Mouse (Mus musculus) left cerebral cortex, adult 2 months (tissue): Measurements from ENCODE around the gene 2010315B03Rik. TPM values are rescaled to one million over a fixed set of nuclear protein-coding genes. Genes with fewer than 3 reads are reported as not detected.
"Not testable (repeated sequence)": the region's sequence is repeated elsewhere in the genome, so short reads cannot be mapped to it uniquely, and the experiment has no call there.

Experiments
- DNase-seq, 2 experiments: peaks; one replicate each; pipeline ENCODE4 v3.0.0; 2021 to 2022; ENCODE audit warnings: low spot score in 2 of 2, mixed read lengths in 1 of 2; ENCODE audit errors: extremely low spot score in 1 of 2
- H3K27ac ChIP-seq: fragments of 200-600 bp; 2 replicates; pipeline ENCODE4 v1.8.1; 2022
- H3K4me3 ChIP-seq: fragments of 200-600 bp; 2 replicates; pipeline ENCODE4 v1.8.1; 2022
- CTCF ChIP-seq: fragments of 200-600 bp; IDR thresholded peaks from 2 replicates; pipeline ENCODE4 v1.8.1; 2022; ENCODE audit warnings: antibody characterized with exemption, mild to moderate bottlenecking, moderate library complexity
- intact Hi-C: fragments of 180-260 bp; cut with DNase I; formaldehyde crosslinking; loops from one replicate; pipeline ENCODE4 v1.15.1; 2025
- total RNA-seq, 2 experiments: library from RNA; stranded (reverse); gene quantifications; 2 replicates each; pipeline ENCODE4 v1.2.3; 2021

Gene 2010315B03Rik
- total RNA-seq, 2 experiments from 2014 or later, result 17.7 to 19.2 TPM

DNA sequence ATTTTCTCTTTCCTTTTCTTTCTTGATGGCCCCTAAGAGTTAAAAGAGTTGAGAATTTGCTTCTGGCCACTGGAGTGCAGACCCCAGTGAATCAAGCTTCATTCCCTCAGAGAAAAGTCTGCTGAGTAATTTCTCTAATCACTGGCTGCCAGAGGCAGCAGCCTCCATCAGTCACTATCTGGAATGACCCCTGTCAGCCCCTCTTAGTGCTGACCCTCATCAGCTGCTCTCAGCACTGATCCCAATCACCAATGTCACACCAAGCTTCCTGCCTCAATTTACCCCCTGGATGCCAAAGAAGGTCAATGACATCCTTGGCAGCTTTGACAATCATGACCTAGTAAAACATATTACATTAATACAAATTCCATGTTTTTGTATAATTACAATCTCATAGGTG is 45.0 kb downstream of the 2010315B03Rik start:
- Histone ChIP-seq H3K4me3 (no peak overlapping the region), H3K27ac (no peak overlapping the region)
- intact Hi-C loops, result no loop called here
- TF ChIP-seq CTCF, result no peak
- no peak for DNase-seq

DNA sequence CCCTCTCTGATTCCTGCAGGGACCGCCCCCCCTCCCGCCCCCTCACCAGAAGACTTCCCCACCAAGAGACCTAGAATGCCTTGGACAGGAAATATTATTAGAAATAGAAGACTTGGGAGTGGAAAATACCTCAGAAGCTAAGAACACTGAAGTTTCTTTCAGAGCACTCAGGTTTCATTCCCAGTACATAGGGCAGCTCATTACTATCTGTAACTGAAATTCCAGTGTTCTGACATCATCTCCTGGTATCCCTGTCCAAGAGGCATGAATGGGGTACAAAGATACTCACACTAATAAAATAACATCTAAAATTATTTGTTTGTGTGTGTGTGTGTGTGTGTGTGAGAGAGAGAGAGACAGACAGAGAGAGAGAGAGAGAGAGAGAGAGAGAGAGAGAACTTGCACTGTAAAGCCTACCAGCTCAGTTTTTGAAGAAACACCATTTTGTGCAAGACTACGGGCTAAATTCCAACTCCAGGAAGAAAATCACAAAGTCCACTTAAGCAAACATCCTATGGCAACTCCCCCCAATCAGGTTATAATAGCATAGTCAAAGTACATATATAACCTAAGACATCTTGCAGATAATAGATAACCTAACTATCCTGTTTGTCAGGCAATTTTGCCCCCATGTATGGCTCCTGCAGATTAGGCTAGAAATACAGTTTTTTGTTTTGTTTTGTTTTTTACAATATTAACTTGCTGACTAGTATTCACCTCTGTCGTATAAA is 49.3 kb downstream of the 2010315B03Rik start:
- DNase-seq, result no peak
- intact Hi-C loops, result no loop called here
- no peak for TF ChIP-seq CTCF
- no peak overlapping the region for H3K4me3 ChIP-seq
- no peak overlapping the region for H3K27ac ChIP-seq

DNA sequence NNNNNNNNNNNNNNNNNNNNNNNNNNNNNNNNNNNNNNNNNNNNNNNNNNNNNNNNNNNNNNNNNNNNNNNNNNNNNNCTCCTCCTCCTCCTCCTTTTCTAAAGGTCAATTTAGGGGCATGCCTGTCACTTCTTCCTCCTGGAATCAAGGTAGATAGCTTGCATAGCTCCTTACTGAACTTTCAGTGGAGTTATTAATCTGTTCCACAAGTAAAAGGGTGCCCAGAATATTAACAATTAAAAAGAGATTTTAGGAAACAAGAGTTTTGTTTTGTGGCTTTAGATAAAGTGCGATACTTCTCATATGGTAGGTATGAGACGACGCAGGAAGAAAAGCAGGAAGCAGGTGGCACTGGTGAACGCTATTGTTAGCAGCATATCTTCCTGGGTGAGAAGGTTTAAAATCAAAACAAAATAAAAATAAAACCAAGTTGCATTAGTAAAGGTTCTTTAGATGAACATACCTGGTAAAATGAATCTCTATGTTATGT is 54.4 kb downstream of the 2010315B03Rik start:
- Histone ChIP-seq H3K27ac (no peak overlapping the region), H3K4me3 (no peak overlapping the region)
- DNase-seq, result no peak
- intact Hi-C loops, result no loop called here
- TF ChIP-seq CTCF, result no peak

DNA sequence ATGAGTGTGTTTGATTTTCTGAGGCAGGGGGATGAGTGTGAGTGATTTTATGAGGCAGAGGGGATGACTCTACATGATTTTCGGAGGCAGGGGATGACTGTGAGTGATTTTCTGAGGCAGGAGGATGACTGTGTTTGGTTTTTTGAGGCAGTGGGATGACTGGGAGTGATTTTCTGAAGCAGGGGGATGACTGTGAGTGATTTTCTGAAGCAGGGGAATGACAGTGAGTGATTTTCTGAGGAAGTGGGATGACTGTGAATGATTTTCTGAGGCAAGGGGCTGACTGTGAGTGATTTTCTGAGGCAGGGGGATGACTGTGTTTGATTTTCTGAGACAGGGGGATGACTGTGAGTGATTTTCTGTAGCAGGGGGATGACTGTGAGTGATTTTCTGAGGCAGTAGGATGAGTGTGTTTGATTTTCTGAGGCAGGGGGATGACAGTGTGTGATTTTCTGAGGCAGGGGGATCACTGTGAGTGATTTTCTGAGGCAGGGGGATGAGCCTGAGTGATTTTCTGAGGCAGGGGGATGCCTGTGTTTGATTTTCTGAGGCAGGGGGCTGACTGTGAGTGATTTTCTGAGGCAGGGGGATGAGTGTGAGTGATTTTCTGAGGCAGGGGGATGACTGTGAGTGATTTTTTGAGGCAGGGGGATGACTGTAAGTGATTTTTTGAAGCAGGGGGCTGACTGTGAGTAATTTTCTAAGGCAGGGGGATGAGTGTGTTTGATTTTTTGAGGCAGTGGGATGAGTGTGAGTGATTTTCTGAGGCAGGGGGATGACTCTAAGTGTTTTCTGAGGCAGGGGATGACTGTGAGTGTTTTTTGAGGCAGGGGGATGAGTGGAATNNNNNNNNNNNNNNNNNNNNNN is 55.1 kb downstream of the 2010315B03Rik start:
- no peak for TF ChIP-seq CTCF
- no peak overlapping the region for H3K4me3 ChIP-seq
- H3K27ac ChIP-seq, result no peak overlapping the region
- intact Hi-C loops, result no loop called here
- no peak for DNase-seq

DNA sequence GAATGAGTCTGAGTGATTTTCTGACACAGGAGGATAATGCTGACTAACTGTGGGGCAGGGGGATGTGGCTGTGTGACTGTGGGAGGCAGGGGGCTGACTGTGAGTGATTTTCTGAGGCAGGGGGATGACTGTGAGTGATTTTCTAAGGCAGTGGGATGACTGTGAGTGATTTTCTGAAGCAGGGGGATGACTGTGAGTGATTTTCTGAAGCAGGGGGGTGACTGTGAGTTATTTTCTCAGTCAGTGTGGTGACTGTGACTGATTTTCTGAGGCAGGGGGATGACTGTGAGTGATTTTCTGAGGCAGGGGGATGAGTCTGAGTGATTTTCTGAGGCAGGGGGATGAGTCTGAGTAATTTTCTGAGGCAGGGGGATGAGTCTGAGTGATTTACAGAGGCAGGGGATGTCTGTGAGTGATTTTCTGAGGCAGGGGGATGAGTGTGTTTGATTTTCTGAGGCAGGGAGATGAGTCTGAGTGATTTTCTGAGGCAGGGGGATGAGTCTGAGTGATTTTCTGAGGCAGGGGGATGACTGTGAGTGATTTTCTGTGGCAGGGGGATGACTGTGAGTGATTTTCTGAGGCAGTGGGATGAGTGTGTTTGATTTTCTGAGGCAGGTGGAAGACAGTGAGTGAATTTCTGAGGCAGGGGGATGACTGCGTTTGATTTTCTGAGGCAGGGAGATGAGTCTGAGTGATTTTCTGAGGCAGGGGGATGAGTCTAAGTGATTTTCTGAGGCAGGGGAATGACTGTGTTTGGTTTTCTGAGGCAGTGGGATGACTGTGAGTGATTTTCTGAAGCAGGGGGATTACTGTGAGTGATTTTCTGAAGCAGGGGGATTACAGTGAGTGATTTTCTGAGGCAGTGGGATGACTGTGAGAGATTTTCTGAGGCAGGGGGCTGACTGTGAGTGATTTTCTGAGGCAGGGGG is 56.0 kb downstream of the 2010315B03Rik start:
- H3K4me3 ChIP-seq, H3K27ac ChIP-seq, intact Hi-C loops, DNase-seq: not testable (repeated sequence)

DNA sequence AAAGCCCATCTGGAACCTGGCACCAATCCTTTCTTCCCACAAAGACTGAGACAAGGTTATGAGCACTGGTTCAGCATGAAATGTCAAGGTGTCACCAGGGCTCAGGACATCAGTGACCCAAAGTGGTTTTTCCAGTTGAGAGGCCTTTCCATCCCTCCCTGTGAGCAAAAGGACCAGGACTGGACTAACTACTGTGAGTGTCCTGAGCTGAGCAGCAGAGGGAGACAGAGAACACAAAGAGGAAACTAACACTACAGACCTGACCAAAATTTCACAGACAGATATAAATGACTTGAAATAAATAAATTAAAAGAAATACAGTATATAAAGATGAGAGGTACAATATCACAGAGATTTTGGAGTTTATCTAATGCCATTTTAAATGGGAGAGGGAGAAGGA is 61.1 kb downstream of the 2010315B03Rik start:
- intact Hi-C loops, result no loop called here
- DNase-seq, result no peak
- Histone ChIP-seq H3K4me3 (no peak overlapping the region), H3K27ac (no peak overlapping the region)
- peak; percentile 43 for TF ChIP-seq CTCF

Other genes with a start within 250 kb of the 2010315B03Rik start
- under 1 TPM in 1 of 2 experiments, not detected in 1; 0.23 TPM for gene Ccr2, start 210.7 kb downstream of the 2010315B03Rik start, total RNA-seq
- 1 to 10 TPM; 3.3 to 5.0 TPM for gene Ccr5, start 191.2 kb downstream of the 2010315B03Rik start, total RNA-seq
- 100 to 1,000 TPM in 1 of 2 experiments, 10 to 100 TPM in 1; 98.9 to 106 TPM for gene Ppp2r3d, start 164.2 kb upstream of the 2010315B03Rik start, total RNA-seq
- not detected for gene Gm21836, start 181.1 kb upstream of the 2010315B03Rik start, total RNA-seq